Mouse (Mus musculus): ENCODE measurements around the gene Myh13. TPM values are rescaled to one million over a fixed set of nuclear protein-coding genes. Genes with fewer than 3 reads are reported as not detected.

Gene Myh13
- total RNA-seq (2023): 0.15 TPM

DNA sequence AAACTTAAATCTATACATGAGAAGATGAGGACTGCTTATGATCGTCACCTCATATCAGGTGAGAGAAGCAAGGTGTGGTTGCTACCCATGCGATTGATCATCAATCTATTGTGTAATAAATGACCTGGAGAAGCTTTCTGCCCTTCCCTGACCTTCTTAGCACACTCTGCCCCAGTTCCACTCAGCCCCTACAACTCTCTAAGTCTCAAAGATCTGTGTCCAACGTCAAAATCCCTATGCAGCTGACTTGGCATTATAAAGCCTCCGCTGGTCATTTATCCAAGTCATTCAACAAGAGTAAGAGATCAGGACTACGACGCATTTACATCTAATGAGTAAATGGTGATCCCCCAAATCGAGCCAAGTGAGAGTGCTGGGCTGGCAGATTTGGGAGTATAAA lies at the start of gene Myh13:
Gene Myh13 (plus strand): TSS at position 301 of the 400 bp plus-strand sequence.

GRCm38 (mm10) chr11:67276601-67277174 lies 44.8 kb upstream of the Myh13 start, which contains the start of gene Myh8:
TSS of gene Myh8 (plus strand) at chr11:67277124.

Other genes starting within 250 kb of the Myh13 start
- not detected for gene Myh3, start 243.4 kb upstream of the Myh13 start, total RNA-seq (2023)
- not detected for gene Myh2, start 150.6 kb upstream of the Myh13 start, total RNA-seq (2023)
- gene Myh1, start 121.6 kb upstream of the Myh13 start, total RNA-seq (2023): not detected
- not detected for gene Myh4, start 83.6 kb upstream of the Myh13 start, total RNA-seq (2023)
- gene Myh8, start 44.5 kb upstream of the Myh13 start, total RNA-seq (2023): not detected
- gene Gas7, start 133.8 kb downstream of the Myh13 start, total RNA-seq (2023): 1.2 TPM

Measured in CD8-positive naive resting alpha-beta T cell, adult 57 days (primary cell).